Mouse (Mus musculus): ENCODE measurements at regions not wholly inside any gene's neighbourhood (a gene's known extent, or its start where the extent isn't known, plus 50 kb on each side); places are given as distances from the start of the nearest gene placed in this dataset.

GRCm38 (mm10) chr1:73425049-73425448, 409.3 kb upstream of the Tnp1 start:
- Histone ChIP-seq H3K4me3 (ENCODE audit: low read depth, low read length) (no peak overlapping the region), H3K27me3 (ENCODE audit: insufficient read depth, low read length) (no peaks in the 10 kb centered on the region), H3K9me3 (ENCODE audit: low read depth, low read length) (no peaks in the 10 kb centered on the region; the same call in 1 of the 2 replicates), H3K9ac (no peak overlapping the region), H3K4me2 (no peak overlapping the region), H3K36me3 (ENCODE audit: insufficient read depth) (no peaks in the 10 kb centered on the region), H3K4me1 (ENCODE audit: insufficient read depth) (no peaks in the 10 kb centered on the region), H3K27ac (ENCODE audit: low read depth) (no peak overlapping the region)
- DNase-seq (peak; percentile 47), ATAC-seq (ENCODE audit: insufficient read depth) (no peak)
- 24% methylated on average over 7 of the region's 7 CpGs for WGBS
- no peak for TF ChIP-seq CTCF (IDR thresholded peaks at IDR 0.05; ENCODE audit: low read depth)

GRCm38 (mm10) chr1:73418196-73418595, 402.5 kb upstream of the Tnp1 start:
- no peaks in the 10 kb centered on the region for H3K4me1 ChIP-seq (ENCODE audit: insufficient read depth)
- ATAC-seq (ENCODE audit: insufficient read depth) (no peak), DNase-seq (no peak)
- no peak overlapping the region for H3K9ac ChIP-seq
- no peaks in the 10 kb centered on the region for H3K27me3 ChIP-seq (ENCODE audit: insufficient read depth, low read length)
- H3K9me3 ChIP-seq (ENCODE audit: low read depth, low read length) = no peaks in the 10 kb centered on the region; the same call in 1 of the 2 replicates
- TF ChIP-seq CTCF (IDR thresholded peaks at IDR 0.05; ENCODE audit: low read depth) = no peak
- H3K36me3 ChIP-seq (ENCODE audit: insufficient read depth) = no peaks in the 10 kb centered on the region
- no peak overlapping the region for H3K27ac ChIP-seq (ENCODE audit: low read depth)
- no peak overlapping the region for H3K4me2 ChIP-seq
- WGBS = 75% methylated on average over 2 of the region's 2 CpGs
- no peak overlapping the region for H3K4me3 ChIP-seq (ENCODE audit: low read depth, low read length)

GRCm38 (mm10) chr1:73411452-73411851, 395.7 kb upstream of the Tnp1 start:
- Histone ChIP-seq H3K27me3 (ENCODE audit: insufficient read depth, low read length) (no peaks in the 10 kb centered on the region), H3K27ac (ENCODE audit: low read depth) (no peak overlapping the region), H3K9ac (no peak overlapping the region), H3K36me3 (ENCODE audit: insufficient read depth) (no peaks in the 10 kb centered on the region), H3K4me3 (ENCODE audit: low read depth, low read length) (no peak overlapping the region), H3K4me1 (ENCODE audit: insufficient read depth) (no peaks in the 10 kb centered on the region), H3K9me3 (ENCODE audit: low read depth, low read length) (0 out of 2 replicates have a peak, but pooled peaks cover 3% of the 10 kb centered on the region), H3K4me2 (no peak overlapping the region)
- TF ChIP-seq CTCF (IDR thresholded peaks at IDR 0.05; ENCODE audit: low read depth) = no peak
- 94% methylated on average over 2 of the region's 2 CpGs for WGBS
- ATAC-seq (ENCODE audit: insufficient read depth) = no peak
- DNase-seq = no peak

GRCm38 (mm10) chr1:73399178-73399577, 383.5 kb upstream of the Tnp1 start:
- Histone ChIP-seq H3K9ac (no peak overlapping the region), H3K4me2 (no peak overlapping the region), H3K4me1 (ENCODE audit: insufficient read depth) (no peaks in the 10 kb centered on the region; the same call in 1 of the 2 replicates), H3K9me3 (ENCODE audit: low read depth, low read length) (no peaks in the 10 kb centered on the region), H3K27ac (ENCODE audit: low read depth) (0 out of 2 replicates have a peak overlapping the region, but pooled peaks have one; percentile 21), H3K36me3 (ENCODE audit: insufficient read depth) (no peaks in the 10 kb centered on the region), H3K4me3 (ENCODE audit: low read depth, low read length) (no peak overlapping the region), H3K27me3 (ENCODE audit: insufficient read depth, low read length) (no peaks in the 10 kb centered on the region)
- no peak for TF ChIP-seq CTCF (IDR thresholded peaks at IDR 0.05; ENCODE audit: low read depth)
- ATAC-seq (ENCODE audit: insufficient read depth) (peak; percentile 96), DNase-seq (peak; percentile 86)
- WGBS = 9% methylated on average over 3 of the region's 3 CpGs

GRCm38 (mm10) chr1:73395034-73395433, 379.3 kb upstream of the Tnp1 start:
- Histone ChIP-seq H3K9ac (no peak overlapping the region), H3K4me1 (ENCODE audit: insufficient read depth) (no peaks in the 10 kb centered on the region; the same call in 1 of the 2 replicates), H3K27ac (ENCODE audit: low read depth) (peak overlapping the region; percentile 33; the same call in 1 of the 2 replicates), H3K4me3 (ENCODE audit: low read depth, low read length) (no peak overlapping the region), H3K9me3 (ENCODE audit: low read depth, low read length) (no peaks in the 10 kb centered on the region), H3K36me3 (ENCODE audit: insufficient read depth) (no peaks in the 10 kb centered on the region), H3K27me3 (ENCODE audit: insufficient read depth, low read length) (no peaks in the 10 kb centered on the region), H3K4me2 (no peak overlapping the region)
- no peak for TF ChIP-seq CTCF (IDR thresholded peaks at IDR 0.05; ENCODE audit: low read depth)
- no peak for DNase-seq
- ATAC-seq (ENCODE audit: insufficient read depth) = no peak
- WGBS = 21% methylated on average over 1 of the region's 1 CpGs

DNA sequence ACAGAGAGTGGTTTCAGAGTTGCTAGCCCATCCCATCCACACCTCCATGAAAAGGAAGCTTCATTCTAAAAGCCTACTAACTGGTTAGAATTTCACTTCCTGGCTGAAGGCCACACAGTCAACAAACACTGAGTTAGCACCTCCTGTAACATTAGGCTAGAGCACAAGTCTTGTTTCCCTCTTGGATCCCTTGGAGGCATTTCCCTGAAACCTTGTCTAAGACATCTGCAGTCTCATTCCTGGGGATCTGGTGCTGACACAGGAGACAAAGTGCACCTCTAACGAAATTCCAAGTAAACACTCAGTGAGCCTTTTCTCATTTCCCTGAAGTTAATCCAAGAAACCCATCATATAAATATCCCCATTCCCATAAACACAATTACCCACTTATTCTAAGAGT, 378.8 kb upstream of the Tnp1 start:
- DNase-seq = peak; percentile 49
- WGBS = 23% methylated on average over 1 of the region's 1 CpGs
- no peak overlapping the region for H3K9ac ChIP-seq
- no peaks in the 10 kb centered on the region for H3K27me3 ChIP-seq (ENCODE audit: insufficient read depth, low read length)
- no peak overlapping the region for H3K4me2 ChIP-seq
- no peak for ATAC-seq (ENCODE audit: insufficient read depth)
- no peak overlapping the region for H3K27ac ChIP-seq (ENCODE audit: low read depth)
- H3K9me3 ChIP-seq (ENCODE audit: low read depth, low read length) = no peaks in the 10 kb centered on the region
- H3K36me3 ChIP-seq (ENCODE audit: insufficient read depth) = no peaks in the 10 kb centered on the region
- H3K4me3 ChIP-seq (ENCODE audit: low read depth, low read length) = no peak overlapping the region
- TF ChIP-seq CTCF (IDR thresholded peaks at IDR 0.05; ENCODE audit: low read depth) = no peak
- H3K4me1 ChIP-seq (ENCODE audit: insufficient read depth) = no peaks in the 10 kb centered on the region; the same call in 1 of the 2 replicates

GRCm38 (mm10) chr1:73392077-73392476, 376.4 kb upstream of the Tnp1 start:
- no peaks in the 10 kb centered on the region for H3K4me1 ChIP-seq (ENCODE audit: insufficient read depth)
- H3K9ac ChIP-seq = no peak overlapping the region
- no peak overlapping the region for H3K4me3 ChIP-seq (ENCODE audit: low read depth, low read length)
- WGBS = 60% methylated on average over 10 of the region's 10 CpGs
- no peak overlapping the region for H3K4me2 ChIP-seq
- H3K9me3 ChIP-seq (ENCODE audit: low read depth, low read length) = no peaks in the 10 kb centered on the region
- H3K27me3 ChIP-seq (ENCODE audit: insufficient read depth, low read length) = no peaks in the 10 kb centered on the region
- TF ChIP-seq CTCF (IDR thresholded peaks at IDR 0.05; ENCODE audit: low read depth) = no peak
- no peak overlapping the region for H3K27ac ChIP-seq (ENCODE audit: low read depth)
- no peak for ATAC-seq (ENCODE audit: insufficient read depth)
- no peak for DNase-seq
- no peaks in the 10 kb centered on the region for H3K36me3 ChIP-seq (ENCODE audit: insufficient read depth)

- Histone ChIP-seq H3K27ac (ENCODE audit: low read depth) (no peak overlapping the region), H3K9ac (no peak overlapping the region), H3K4me1 (ENCODE audit: insufficient read depth) (no peaks in the 10 kb centered on the region), H3K4me2 (no peak overlapping the region), H3K9me3 (ENCODE audit: low read depth, low read length) (no peaks in the 10 kb centered on the region), H3K27me3 (ENCODE audit: insufficient read depth, low read length) (no peaks in the 10 kb centered on the region), H3K36me3 (ENCODE audit: insufficient read depth) (no peaks in the 10 kb centered on the region), H3K4me3 (ENCODE audit: low read depth, low read length) (no peak overlapping the region)
- no peak for TF ChIP-seq CTCF (IDR thresholded peaks at IDR 0.05; ENCODE audit: low read depth)
- ATAC-seq (ENCODE audit: insufficient read depth) (no peak), DNase-seq (no peak)
- 87% methylated on average over 3 of the region's 3 CpGs for WGBS
Measured at GRCm38 (mm10) chr1:73389976-73390375, 374.3 kb upstream of the Tnp1 start.

All from lung, embryonic 14.5 days (tissue).